Mouse (Mus musculus) left cerebral cortex, postnatal 14 days (tissue): Measurements from ENCODE around the gene Gm20388. TPM values are rescaled to one million over a fixed set of nuclear protein-coding genes. Genes with fewer than 3 reads are reported as not detected.
"Not testable (repeated sequence)": the region's sequence is repeated elsewhere in the genome, so short reads cannot be mapped to it uniquely, and the experiment has no call there.

Experiments used
- DNase-seq, 2 experiments: peaks; one replicate each; pipeline ENCODE4 v3.0.0; 2021 to 2022; ENCODE audit warnings: low spot score in 2 of 2, mixed read lengths in 1 of 2
- intact Hi-C: fragments of 180-260 bp; cut with DNase I; formaldehyde crosslinking; loops from one replicate; pipeline ENCODE4 v1.15.1; 2025
- total RNA-seq, 2 experiments: library from RNA; stranded (reverse); gene quantifications; 2 replicates each; pipeline ENCODE4 v1.2.3; 2021

The Gm20388 gene
- total RNA-seq, 2 experiments from 2014 or later, result 2.8 to 7.3 TPM

DNA sequence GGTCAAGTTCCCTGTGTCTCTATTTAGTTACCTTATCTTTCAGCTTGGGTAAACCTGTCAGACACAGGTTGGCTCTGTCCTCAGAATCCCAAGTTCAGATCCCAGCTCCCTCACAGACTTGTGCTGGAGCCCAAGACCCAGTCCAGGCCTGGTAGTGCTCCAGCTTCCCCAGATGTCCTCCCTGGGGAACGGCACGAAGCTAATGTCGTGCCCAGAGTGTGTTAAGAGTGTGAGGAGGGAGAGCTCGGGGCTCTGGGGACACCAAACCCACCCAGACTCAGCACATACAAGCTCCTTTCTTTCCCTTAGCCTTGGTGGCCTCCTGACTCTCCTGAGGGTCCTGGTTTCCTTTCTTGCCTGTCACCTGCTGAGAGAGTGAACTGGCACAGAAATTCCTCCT is 1389.4 kb downstream of the Gm20388 start:
- intact Hi-C loops, result no loop called here
- no peak for DNase-seq

DNA sequence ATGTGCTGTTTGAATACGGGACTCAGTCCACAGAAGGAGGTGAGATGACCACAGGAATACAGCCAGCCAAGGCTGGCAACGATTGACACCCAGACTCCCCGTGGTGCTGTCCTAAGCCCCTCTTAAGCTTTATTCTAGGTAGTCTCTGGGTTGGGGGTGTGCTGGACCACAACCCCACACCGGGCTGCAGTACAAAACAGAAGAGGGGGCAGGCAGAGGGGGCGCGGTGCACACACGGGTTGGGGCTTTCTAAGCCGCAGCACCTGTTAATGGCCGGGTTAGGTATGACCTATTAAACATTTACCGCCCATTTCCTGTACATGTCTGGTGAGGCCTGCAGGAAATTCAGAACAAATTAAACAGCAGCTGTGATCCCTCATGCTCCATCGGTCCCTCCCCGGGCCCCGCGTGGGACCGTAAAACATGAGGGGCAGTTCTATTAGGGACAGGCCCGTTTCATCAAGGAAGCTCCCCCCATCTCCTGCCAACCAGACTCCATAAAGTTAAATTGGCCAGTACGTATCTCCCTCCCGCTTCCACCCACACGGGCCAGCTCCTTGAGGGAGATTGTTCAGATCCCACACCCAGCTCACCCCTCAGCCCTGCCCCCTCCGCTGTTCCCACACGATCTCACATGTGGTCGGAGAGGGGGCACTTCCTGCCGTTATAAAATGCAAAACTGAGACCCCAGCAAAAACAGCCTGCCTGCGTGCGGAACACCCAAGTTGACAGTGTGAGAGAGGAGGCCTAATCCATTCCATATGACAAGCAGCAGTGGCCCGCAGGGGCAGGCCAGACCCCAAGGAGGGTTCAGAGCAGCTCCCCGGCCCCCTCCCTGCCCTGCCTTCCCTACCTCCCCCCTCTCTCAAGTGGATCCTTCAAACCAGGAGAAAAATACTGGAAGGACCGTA is 1390.1 kb downstream of the Gm20388 start:
- intact Hi-C loops, result no loop called here
- no peak for DNase-seq

DNA sequence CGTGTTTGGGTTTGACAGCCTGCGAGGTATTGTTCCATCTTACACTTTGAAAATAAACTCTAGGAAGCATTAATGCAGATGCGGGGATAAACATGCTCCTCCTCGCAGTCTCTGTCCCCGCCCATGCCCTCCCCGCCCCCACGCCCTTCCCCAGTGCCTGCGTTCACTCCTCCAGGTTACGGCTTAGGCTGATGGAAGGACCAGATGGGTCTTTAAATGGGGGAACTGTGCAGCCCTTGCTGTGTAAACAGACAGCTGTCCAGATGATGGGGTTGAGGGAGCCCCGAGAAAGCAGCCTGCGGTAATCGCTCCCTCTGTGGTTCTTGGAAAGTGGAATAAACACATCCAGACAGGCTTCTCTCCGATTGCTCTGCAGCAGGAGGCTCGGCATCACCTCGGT is 1390.8 kb downstream of the Gm20388 start:
- intact Hi-C loops, result no loop called here
- no peak for DNase-seq

DNA sequence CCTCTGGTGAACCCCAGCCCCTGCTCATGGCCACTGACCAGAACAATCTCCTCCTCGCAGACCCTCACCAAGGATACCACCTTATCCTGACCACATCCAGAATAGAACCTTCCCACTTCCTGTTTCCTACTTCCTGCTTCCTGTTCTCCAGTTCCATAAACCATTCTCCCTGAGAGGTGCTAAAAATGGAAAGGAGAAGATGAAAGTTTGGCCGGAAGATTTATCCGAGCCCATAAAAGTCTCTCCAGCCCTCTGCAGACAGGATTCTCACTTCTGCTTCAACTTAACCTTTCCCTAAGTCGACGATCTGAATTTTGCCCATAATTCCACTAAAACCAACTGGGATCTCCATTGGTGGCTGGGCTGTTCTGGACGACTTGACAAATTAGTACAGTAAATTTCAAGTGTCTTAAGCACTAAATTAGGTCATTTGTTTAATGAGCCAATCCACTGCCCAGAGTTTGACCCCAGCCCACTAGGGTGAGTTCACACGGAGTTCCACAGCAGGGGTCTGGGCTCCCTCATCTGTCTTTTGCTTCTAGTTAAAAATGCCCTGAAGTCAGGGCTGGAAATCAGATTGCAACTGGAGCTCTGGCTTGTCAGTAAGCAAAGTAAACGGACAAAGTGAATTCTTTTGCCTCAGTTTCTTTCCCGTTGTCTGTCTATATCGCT is 1391.5 kb downstream of the Gm20388 start:
- intact Hi-C loops, result no loop called here
- DNase-seq, result no peak

DNA sequence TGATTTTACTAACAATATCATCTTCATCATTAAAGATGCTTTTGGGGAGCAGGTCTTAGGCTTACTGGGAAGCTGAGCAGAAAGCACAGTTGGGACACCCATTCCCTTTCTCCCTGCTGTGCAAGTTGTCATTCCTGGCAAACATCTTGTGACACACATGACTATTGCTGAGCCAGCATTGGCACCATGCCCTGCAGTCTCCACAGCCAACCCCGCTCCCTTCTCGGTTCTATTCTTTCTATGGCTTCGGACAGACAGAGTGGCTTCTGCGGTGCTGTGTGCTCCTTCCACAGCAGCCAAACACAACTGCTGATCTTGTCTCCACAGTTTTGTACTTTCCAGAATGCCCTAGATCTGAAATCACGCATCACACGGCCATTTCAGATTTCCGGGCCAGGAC is 1397.1 kb downstream of the Gm20388 start:
- intact Hi-C loops, result no loop called here

DNA sequence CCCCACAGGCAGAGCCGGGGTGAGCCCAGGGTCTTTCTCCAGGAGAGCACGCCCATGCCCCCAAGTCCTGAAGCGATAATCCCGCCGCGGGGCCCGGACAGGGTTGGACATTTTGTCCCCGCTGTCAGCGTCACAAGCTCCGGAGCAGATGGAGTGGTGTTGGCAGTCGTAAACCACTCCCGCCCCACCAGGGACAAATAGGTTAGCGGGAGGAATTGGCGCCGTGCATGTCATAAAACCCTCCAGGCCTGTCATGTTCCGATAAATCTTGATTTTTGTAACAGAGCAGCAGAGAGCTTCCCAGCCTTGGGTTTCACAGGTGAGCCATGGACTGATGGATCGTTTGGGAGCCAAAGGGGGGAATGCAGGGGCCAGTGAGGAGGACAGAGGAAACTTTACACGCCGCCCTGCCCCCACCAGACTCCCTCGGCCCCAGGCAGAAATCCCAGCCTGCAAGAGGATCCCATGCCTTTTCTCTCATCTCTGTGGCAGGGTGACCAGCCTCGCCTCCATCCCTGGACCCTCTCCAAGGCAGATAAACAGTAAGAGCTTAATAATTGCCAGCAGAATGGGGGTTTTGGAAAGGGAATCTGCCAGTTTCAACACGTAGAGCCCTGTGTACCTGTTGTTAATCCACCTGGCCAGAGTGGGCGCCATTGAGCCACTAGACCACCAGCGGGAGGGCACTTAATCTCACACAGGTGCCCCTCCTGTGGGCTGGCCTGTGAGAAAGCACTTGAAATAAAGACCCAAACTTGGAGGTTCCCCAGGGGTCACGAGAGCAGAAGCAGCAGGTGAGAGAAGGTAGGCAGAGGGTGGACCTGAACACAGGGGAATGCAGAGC is 1400.6 kb downstream of the Gm20388 start:
- DNase-seq, result no peak
- intact Hi-C loops, result no loop called here

More for the DNA sequence above, 1397.1 kb downstream of the Gm20388 start:
- peak; percentile 56 to 75 for DNase-seq

DNA sequence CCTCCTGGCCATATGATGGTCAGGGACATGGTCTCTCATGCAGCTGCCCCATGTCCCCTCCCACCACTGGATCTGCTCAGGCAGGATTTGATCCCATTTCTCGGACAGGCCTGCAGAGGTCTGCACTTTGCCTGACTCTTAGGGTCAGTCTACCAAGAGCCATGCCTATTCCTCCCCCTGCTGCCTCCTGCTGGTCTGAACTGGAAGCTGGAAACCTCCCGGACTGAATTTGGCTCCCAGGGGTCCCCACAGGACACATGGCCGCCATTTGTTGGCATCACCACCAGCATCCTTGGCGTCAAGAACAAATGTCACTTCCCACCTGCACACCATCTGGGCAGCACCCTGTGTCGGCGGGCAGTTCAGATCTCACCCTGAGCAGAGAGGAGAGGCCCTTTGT is 1402.8 kb downstream of the Gm20388 start:
- intact Hi-C loops, result no loop called here

DNA sequence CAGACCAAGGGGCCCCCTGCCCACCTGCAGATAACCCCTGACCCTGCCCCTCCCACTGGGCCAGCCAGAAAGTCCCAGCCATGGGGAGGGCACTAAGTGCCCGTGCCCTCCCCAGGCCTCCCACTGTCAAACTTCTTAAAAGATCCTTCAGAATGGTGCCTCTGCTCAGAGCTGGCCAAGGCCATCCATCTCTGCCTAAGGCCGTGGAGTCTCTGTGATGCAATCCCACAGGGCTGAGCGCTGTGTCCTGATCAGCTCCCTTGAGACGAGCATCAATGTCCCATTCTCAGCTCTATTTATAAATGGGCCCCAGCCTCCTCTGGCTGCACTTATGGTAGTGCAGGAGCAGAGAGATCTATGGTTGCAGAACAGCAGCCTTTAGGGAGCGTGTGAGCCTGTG is 1403.4 kb downstream of the Gm20388 start:
- intact Hi-C loops, result no loop called here
- no peak for DNase-seq

More for the DNA sequence above, 1402.8 kb downstream of the Gm20388 start:
- no peak for DNase-seq

DNA sequence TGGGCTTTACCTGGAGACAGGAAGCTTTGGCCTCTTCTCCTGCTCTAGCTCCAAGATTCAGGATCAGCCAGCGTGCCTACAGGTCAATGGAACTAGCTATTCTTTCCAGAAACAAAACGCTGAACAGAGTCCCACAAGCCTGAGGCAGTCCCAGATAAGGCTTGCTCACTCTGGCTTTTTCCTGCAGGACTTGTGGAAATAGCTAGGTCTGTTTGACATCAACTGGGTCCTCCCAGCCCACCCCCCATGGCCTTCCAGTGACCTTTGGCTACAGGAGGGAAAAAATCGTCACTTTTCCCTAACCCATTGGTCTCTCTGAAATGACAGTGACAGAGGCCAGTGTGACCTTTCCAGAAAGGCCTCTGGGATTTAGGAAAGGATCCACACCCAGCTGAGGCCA is 1404.9 kb downstream of the Gm20388 start:
- DNase-seq, result no peak
- intact Hi-C loops, result no loop called here

DNA sequence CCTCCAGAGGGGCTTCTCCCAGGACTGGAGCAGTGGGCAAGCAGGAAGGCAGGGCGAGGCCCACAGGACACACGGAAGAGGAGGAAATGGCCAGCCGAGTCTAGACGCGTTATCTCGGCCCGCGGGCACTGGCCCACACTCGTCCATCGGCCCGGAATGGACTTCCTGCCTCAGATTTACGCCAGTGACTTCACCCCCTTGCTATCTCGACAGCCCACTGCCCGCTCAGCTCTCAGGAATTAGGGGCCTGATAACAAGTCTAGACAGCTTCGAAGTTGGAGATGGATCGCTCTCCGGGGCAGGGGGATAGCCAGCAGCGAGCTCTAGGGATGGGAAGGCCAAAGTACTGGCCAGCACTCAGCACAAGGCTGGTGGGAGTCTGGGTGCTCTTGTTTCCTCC is 1405.4 kb downstream of the Gm20388 start:
- no peak for DNase-seq
- intact Hi-C loops, result no loop called here

DNA sequence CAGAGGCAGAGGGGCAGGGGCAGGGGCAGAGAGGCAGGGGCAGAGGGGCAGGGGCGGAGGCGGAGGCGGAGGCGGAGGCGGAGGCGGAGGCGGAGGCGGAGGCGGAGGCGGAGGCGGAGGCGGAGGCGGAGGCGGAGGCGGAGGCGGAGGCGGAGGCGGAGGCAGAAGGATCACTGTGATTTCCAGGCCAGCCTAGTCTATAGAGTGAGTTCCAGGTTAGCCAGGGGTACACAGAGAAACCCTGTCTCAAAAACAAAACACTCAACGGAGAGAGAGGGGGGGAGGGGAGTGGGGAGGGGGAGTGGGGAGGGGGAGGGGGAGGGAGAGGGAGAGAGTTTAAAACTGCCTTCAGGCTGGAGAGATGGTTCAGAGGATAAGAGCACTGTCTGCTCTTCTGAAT is 1408.1 kb downstream of the Gm20388 start:
- intact Hi-C loops, DNase-seq: not testable (repeated sequence)

DNA sequence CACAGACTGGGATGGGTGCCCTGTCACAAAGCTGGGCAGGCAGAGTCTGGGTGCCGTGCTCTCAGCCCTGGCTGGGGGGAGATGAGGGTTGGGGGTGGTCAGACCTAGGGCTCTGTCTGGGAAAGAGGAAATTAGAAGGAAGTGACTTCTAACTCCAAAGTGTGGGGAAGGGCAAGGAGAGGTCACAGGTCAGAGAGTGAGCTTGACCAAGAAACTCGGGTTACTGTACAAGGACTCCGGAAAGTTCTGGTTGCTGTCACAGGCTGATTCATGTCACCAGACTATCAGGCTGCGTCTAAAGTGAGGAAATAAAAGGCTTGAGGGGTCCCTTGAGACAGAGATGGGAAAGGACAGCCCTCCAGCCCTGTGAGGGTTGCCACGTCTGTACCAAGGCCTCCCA is 1408.8 kb downstream of the Gm20388 start:
- intact Hi-C loops, result no loop called here
- DNase-seq, result no peak

DNA sequence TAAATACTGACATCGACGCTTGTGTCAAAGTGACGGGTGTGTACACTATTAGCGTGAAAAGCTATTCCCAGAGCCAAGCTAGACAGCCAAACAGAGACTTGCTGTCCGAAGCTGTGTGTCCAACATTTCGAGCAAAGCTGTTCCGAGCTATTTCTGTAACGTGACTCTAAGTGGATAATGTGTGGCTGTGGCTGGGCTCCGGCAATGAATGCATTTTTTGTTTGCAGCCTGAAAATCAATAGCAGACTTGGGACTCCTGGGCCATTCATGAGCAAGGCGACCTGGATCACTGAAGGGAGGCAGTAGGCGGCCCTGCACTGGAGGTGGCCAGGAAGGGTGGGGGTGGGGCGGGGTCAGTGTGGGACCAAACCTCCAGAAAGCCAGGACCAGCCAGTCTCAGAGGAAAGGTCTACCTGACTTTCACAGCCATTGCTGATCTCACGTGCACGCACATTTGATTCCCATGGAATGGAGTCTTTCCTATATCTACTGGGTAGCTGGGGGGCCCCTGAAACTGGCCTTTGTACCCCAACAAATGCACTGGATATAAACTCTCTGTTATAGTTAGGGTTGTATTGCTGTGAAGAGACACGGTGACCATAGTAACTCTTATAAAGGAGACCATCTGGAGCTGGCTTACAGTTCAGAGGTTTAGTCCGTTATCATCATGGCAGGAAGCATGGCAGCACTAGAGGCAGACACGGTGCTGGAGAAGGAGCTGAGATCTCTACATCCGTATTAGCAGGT is 1415.7 kb downstream of the Gm20388 start:
- intact Hi-C loops, result no loop called here
- no peak for DNase-seq

DNA sequence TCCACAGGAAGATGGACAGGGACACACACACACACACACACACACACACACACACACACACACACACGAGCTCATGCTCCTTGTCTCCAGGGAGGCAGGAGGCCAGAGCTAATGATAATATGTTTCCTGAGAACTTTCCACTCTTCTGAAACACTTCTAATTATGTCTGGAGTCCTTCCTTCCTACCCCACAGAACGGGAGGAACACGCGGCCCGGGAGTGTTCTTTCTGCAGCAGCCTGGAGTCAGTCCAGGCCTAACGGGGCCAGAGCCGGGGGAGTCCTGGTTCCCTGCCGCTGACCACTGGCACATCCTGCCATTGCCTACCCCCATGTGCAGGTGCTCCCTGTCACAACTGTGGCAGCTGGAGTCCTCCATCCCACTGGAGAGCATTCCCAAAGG is 1421.8 kb downstream of the Gm20388 start:
- intact Hi-C loops, result no loop called here
- DNase-seq, result no peak

DNA sequence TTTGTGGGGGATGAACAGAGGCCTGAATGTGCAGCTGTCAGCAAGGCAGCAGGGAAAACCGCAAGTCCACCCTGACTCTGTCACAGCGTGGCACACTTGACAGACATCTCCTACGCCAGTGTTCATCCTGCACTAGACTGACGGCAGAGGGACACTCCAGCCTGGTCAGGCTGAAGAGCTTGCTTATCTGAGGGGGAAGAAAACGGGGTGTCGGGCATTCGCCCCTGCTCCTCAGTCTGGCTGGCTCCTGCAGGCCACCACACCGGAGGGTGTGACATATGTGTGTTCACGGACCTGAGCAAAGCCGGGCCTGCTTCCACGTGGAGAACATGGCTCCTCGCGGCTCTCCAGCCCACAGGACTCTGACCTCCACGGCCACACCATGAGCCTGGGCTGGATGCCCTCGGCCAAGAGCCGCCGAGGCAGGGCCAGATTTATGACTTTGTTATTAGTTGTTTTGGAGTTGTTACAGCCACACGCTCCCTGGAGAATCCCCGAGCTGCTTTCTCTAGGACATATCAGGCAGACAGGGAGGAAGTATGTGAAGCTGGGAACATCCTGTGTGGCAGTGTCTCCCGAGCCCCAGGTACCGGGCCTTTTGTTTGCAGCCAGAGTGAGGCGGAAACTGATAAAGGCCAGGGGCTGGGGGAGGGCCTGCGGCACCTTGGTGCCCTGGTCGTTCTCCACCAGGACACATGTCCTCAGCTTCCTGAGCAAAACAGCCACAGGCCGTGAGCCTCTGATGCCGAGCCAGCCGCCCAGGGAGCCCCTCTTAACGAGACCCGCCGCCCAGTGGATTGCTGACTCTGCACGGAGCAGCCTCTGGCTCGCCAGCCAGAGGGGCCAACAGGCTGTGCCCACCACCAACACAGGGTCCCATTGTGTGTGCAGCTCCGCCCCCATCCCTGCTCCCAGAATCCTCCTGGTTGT is 1424.1 kb downstream of the Gm20388 start:
- no peak for DNase-seq
- intact Hi-C loops, result no loop called here

DNA sequence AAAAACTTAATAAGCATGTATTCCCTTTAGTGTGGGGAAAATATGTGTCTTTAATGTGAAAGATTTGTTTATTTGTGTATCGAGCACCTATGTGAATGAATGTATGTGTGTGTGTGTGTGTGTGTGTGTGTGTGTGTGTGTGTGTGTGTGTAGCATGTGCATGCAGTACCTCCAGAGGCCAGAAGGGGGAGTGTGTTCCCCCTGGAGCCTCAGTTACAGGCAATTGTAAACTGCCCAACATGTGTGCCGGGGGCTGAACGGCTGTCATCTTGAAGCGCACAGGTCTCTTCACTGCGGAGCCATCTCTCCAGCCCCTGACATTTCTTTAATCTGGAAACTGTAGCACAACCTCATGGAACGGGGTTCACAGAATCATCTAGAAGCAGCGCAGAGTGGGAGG is 1425.0 kb downstream of the Gm20388 start:
- intact Hi-C loops, result no loop called here

DNA sequence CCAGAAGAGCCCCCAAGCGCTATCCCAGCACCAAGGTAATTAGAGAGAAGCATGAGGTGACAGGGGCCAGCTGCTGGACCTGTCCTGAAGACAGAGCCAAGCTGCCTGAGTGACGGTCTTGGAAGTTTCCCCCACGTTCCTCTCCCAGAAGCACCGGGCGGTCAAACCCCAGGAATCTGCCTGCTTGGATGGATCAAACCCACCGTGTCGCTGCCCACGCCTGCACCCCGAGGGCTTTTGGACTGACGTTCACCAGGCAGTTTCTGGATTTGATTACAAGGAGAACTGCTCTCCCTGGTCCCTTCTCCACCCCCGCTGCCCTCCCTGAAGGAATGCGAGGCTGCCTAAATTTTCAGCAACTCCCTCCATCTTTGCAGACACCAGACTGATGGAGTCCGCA is 1432.3 kb downstream of the Gm20388 start:
- intact Hi-C loops, result no loop called here
- DNase-seq, result no peak

More for the DNA sequence above, 1425.0 kb downstream of the Gm20388 start:
- no peak for DNase-seq

DNA sequence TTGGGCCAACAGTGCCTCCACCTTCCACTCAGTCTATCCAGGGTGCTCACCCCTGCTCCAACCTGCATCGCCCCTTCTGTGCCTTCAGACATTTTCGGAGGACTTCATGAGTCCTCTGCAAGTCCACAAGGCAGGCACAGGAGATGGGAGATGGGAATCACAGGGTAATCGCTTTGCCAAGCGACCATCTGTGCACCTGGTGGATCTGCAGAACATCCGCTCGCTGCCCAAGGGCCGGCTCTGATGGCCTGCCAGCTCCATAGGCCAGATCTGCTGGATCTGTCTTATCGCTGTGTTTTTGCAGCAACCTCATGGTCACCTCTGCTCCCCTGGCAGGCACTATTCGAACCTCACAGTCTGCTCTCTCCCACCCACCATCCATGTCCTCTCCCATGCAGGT is 1433.8 kb downstream of the Gm20388 start:
- intact Hi-C loops, result no loop called here
- DNase-seq, result no peak
